Mouse (Mus musculus) hindbrain, embryonic 16.5 days (tissue): ENCODE measurements around the gene Ypel4. TPM values are rescaled to one million over a fixed set of nuclear protein-coding genes. Genes with fewer than 3 reads are reported as not detected.

ENCODE experiments used
- ATAC-seq: fragments of 200-750 bp; cut with Nextera tagmentation; 2 replicates; pipeline ENCODE4 v1.8.0; 2017; ENCODE audit warnings: moderate TSS enrichment, moderate library complexity
- H3K27ac ChIP-seq: fragments of 300-500 bp; sonication (generic); 2 replicates; pipeline ENCODE4 v1.5.1; 2014; ENCODE audit warnings: low read depth, mild to moderate bottlenecking, control low read depth, low read length, moderate library complexity
- H3K27me3 ChIP-seq: fragments of 300-500 bp; sonication (generic); replicated peaks from 2 replicates; pipeline ENCODE4 v1.6.1; 2014; ENCODE audit warnings: low read length; ENCODE audit not compliant: control insufficient read depth, insufficient read depth
- H3K36me3 ChIP-seq: fragments of 300-500 bp; sonication (generic); 2 replicates; pipeline ENCODE4 v1.6.1; 2014; ENCODE audit warnings: mild to moderate bottlenecking, low read length, moderate library complexity, mixed read lengths; ENCODE audit not compliant: control insufficient read depth, insufficient read depth
- H3K4me1 ChIP-seq: fragments of 300-500 bp; sonication (generic); 2 replicates; pipeline ENCODE4 v1.6.1; 2014; ENCODE audit warnings: low read depth, low read length; ENCODE audit not compliant: control insufficient read depth, insufficient read depth
- H3K4me2 ChIP-seq: fragments of 300-500 bp; sonication (generic); 2 replicates; pipeline ENCODE4 v1.6.1; 2014; ENCODE audit warnings: mild to moderate bottlenecking, low read length, control low read depth, moderate library complexity
- H3K4me3 ChIP-seq: fragments of 300-500 bp; sonication (generic); 2 replicates; pipeline ENCODE4 v1.5.1; 2014; ENCODE audit warnings: mild to moderate bottlenecking, low read length, control low read depth, moderate library complexity
- H3K9ac ChIP-seq: fragments of 300-500 bp; sonication (generic); 2 replicates; pipeline ENCODE4 v1.6.1; 2014; ENCODE audit warnings: low read depth, mild to moderate bottlenecking, control low read depth, low read length, moderate library complexity
- H3K9me3 ChIP-seq: fragments of 300-500 bp; sonication (generic); 2 replicates; pipeline ENCODE4 v1.6.1; 2014; ENCODE audit warnings: mild to moderate bottlenecking, low read length, moderate library complexity; ENCODE audit not compliant: control insufficient read depth
- WGBS: fragments of 180-500 bp; shearing (Covaris S2); extraction: QIAGEN DNeasy Blood & Tissue Kit; methylation state at CpG from one replicate; pipeline ENCODE4 v1.1.7; 2014; 5-methylcytosine and 5-hydroxymethylcytosine counted together
- polyA plus RNA-seq: library from polyadenylated mRNA; unstranded; fragments of >200 nt; fragmentation: Nextera tagmentation; extraction: Ambion mirVana; gene quantifications from 2 replicates; pipeline ENCODE4 v1.2.1, GENCODE M21; 2015

The Ypel4 gene
- 16.9 and 19.9 TPM in 2 replicates for polyA plus RNA-seq

DNA sequence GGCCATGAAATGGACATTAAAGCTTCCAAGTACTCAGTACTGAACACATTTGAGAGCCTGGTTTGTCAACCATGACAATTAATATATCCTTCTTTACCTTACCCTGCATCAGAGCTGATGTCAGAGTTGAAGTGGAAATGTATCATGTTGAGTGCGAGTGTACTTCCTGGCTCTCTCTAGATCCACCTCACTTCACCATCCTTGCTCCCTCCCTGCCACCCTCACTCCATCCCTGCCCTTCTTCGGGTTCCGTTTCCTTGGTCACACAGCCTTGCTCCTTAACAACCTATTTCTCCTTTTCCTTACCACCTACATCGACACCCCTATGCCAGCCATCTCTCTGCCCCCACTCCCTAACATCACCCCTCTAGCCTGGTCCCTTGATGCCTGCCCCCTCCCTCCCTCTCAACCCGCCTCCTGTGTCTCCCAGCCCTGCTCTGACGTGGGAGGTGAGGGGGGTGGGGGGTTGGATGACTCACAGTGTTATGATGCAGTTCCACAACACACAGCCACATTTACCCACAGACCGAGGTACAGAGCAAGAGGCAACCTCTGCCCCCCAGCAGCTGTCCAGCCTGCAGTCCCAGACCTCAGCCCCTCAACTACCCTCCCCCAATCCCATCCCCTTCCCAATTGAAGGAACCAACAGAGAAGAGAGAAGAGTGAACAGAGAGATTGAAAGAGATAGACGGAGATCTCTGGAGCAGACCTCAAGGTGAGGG lies at the start of gene Ypel4:
Gene Ypel4 (plus strand): TSS at position 480 of the 722 bp plus-strand sequence.
- peaks cover 43% of the 10 kb centered on the region for H3K4me1 ChIP-seq
- WGBS = 3% methylated on average over 8 of the region's 8 CpGs
- H3K27me3 ChIP-seq = no peaks in the 10 kb centered on the region
- H3K36me3 ChIP-seq = no peaks in the 10 kb centered on the region
- peak within 1 kb of the TSS; percentile 50 for H3K4me3 ChIP-seq
- H3K27ac ChIP-seq = peak within 1 kb of the TSS; percentile 80
- ATAC-seq = peak; percentile 77
- no peaks in the 10 kb centered on the region for H3K9me3 ChIP-seq
- H3K4me2 ChIP-seq = peak within 1 kb of the TSS; percentile 87
- H3K9ac ChIP-seq = peak within 1 kb of the TSS; percentile 66

DNA sequence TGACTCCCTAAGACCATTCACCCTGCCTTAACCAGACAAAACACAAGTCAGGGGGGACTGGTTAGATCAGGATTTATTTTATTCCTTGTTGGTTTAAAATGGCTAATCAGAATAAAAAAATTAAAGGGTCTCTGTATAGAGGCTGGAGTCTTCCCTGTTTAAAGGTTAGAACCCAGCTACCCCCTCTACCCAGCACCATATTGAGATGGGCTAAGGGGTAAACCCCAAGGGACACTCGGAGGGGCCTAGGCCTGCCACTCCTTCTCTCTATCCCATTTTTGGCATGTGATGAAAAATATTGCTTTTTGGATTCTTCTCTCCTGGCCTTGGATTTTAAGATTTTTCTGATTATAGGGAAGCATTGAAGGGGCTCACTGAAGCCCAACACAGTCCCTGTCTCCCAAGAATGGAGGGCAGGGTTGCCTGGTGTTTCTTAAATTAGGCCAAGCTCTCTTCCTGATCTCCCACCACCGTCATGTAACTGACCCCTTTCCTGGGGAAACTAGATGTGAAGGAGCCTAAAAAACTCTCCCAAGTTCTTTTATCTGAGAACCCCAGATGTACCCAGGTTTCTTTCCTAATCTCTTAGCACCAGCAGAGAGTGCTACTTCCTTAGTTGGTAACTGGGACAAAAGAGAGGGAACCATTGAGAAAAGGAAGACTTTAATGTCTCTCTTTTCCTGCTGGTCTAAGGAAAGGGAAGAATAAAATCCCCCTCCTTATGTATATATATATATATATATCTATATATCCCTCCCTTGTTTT lies 45.6 kb upstream of the Ypel4 start:
- Histone ChIP-seq H3K9me3 (no peaks in the 10 kb centered on the region), H3K27ac (no peak overlapping the region), H3K9ac (no peak overlapping the region), H3K4me1 (no peaks in the 10 kb centered on the region), H3K4me3 (no peak overlapping the region), H3K27me3 (no peaks in the 10 kb centered on the region), H3K4me2 (no peak overlapping the region), H3K36me3 (peaks cover 59% of the 10 kb centered on the region)
- no peak for ATAC-seq
- 93% methylated on average over 2 of the region's 2 CpGs for WGBS

DNA sequence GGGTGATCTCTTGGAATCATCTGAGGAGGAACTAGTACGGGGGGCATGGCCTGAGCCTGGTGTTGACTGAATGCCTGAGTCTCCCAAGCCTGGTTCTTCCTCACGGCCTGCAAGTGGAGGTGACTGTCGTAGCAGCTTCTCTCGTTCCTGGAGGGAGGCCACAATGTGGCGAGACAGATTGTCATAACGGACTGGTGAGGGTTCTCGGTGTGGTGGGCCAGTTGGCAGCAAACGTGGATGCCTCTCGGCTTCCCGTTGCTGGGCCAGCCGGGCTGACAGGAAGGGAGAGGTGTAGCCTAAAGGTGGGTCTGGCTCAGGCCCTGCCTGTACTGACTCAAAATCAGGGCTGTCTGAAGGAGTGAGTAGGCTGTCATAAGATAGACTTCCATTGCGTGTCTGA lies 43.8 kb upstream of the Ypel4 start:
- 0 out of 2 replicates have a peak, but pooled peaks have one; percentile 46 for ATAC-seq

DNA sequence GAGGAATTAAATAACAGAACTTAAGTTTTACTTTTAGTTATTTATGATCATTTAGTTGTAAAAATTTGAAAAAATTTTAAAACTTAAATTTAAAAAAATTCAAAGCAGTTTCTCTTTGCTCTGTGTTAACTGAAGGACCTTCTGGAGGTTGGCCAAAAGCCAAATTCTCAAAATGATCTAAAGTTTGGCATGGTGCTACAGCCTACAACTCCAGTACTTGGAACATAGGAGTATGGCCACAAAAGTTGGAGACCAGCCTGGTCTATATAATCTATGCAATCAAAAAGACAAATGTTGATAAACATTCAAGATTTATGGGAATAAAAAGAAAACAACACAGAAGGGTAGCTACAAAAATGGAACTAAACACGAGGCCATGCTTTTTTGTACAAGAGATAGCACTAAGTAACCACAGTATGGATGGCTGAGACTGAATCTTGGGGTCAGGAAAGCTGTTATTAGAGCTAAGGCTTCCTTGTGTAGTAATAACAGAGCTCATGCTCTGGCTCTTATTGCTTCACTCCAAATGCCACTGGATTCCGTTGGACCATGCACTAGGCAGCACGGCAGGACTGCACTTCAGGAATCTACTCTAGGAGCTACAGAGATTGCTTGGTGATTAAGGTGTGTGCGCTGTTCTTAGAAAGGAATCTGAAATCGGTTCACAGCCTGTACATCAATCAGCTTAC lies 38.7 kb upstream of the Ypel4 start:
- WGBS = 92% methylated on average over 5 of the region's 5 CpGs
- Histone ChIP-seq H3K4me2 (no peak overlapping the region), H3K4me1 (no peaks in the 10 kb centered on the region), H3K36me3 (peaks cover 37% of the 10 kb centered on the region), H3K4me3 (no peak overlapping the region), H3K27ac (no peak overlapping the region), H3K9ac (no peak overlapping the region), H3K9me3 (no peaks in the 10 kb centered on the region), H3K27me3 (no peaks in the 10 kb centered on the region)
- no peak for ATAC-seq

More for the DNA sequence above, 43.8 kb upstream of the Ypel4 start:
- Histone ChIP-seq H3K27me3 (no peaks in the 10 kb centered on the region), H3K27ac (no peak overlapping the region), H3K4me2 (no peak overlapping the region), H3K9ac (no peak overlapping the region), H3K9me3 (no peaks in the 10 kb centered on the region), H3K36me3 (peaks cover 66% of the 10 kb centered on the region), H3K4me1 (no peaks in the 10 kb centered on the region), H3K4me3 (no peak overlapping the region)
- WGBS = 91% methylated on average over 12 of the region's 12 CpGs

DNA sequence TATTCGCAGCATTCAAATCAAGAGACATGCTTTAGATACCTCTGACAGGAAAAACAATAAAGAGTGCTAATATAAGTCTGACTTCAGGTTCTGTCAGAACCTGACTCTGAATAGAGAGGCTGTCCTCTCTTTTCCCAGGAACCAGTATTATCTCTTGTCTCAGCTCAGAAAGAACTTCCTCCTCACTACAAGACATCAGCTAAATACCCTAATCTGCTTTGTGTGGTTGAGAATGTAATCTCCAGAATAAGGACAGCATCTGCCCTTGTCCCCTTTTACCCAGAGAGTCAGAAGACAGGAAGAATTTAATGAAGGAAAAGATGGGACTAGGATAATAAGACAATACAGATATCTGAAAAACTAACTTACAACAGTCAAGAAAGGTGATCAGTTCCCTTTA lies 30.4 kb upstream of the Ypel4 start:
- no peak overlapping the region for H3K9ac ChIP-seq
- WGBS = 93% methylated on average over 1 of the region's 1 CpGs
- H3K27me3 ChIP-seq = no peaks in the 10 kb centered on the region
- H3K4me3 ChIP-seq = no peak overlapping the region
- no peaks in the 10 kb centered on the region for H3K9me3 ChIP-seq
- H3K4me1 ChIP-seq = peaks cover 3% of the 10 kb centered on the region; the same call in 1 of the 2 replicates
- peaks cover 8% of the 10 kb centered on the region for H3K36me3 ChIP-seq
- ATAC-seq = no peak
- no peak overlapping the region for H3K27ac ChIP-seq
- no peak overlapping the region for H3K4me2 ChIP-seq

DNA sequence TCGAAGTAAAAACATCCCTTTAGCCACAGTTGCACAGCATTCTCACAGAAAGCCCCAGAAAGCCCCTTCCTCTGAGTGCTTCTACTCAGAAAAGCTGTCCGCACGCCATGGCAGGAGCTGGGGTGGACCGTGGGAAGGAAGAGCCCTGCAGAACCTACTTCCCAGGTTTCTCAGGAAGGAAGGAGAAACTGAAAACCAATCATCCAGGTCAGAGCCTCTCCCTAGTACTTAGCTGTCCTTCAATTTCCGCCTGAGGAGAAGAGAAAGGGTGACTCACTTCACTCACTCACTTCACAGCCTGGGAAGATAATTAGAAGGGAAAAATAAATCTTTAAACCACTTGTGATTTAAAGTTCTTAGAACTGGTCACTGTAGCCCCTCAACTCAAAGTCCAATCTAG lies 29.5 kb upstream of the Ypel4 start:
- H3K4me3 ChIP-seq = no peak overlapping the region
- no peak for ATAC-seq
- no peaks in the 10 kb centered on the region for H3K9me3 ChIP-seq
- 76% methylated on average over 5 of the region's 5 CpGs for WGBS
- H3K4me2 ChIP-seq = no peak overlapping the region
- H3K27ac ChIP-seq = no peak overlapping the region
- H3K9ac ChIP-seq = no peak overlapping the region
- peaks cover 8% of the 10 kb centered on the region for H3K36me3 ChIP-seq
- H3K27me3 ChIP-seq = no peaks in the 10 kb centered on the region
- H3K4me1 ChIP-seq = peaks cover 3% of the 10 kb centered on the region; the same call in 1 of the 2 replicates

DNA sequence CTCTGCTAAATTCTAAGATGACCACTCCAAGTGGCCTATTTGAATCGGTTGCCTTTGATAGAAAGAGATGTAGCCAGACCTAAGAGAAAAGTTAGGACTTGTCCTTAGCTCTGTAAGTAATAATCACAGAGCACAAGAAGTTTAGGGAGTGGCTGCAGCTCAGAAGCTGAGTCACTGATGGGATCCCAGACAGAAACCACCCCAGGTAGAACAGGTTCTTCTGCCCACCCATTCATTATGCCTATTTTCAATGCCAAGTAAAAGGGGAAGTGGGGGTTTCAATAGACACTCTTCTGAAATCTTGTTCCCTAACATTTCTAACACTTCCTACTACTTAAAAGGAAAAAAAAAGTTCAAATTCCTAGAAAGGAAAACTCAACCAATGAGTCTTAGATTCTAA lies 28.6 kb upstream of the Ypel4 start:
- 100% methylated on average over 1 of the region's 1 CpGs for WGBS
- ATAC-seq = no peak
- H3K4me2 ChIP-seq = no peak overlapping the region

DNA sequence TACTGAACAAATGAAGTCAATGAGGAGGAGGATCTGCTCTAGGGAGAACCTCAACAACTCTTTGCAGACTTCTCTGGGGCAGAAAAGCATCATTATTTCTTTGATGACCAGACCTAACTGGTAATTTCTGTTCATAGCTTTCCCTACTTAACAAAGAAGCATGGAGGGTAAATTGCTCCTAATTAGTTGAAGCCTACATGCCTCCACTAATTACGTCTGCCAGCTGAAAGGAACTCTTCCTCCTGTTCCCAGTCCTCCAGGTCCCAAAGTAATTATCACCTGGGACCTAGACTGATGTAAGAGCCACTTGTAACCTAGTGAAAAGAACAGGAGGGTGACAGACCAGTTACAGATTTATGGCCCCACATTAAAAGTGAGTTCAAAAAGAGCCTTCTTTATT lies 26.3 kb upstream of the Ypel4 start:
- H3K4me2 ChIP-seq = no peak overlapping the region
- no peaks in the 10 kb centered on the region for H3K9me3 ChIP-seq
- no peak overlapping the region for H3K9ac ChIP-seq
- H3K27me3 ChIP-seq = no peaks in the 10 kb centered on the region
- no peak overlapping the region for H3K4me3 ChIP-seq
- ATAC-seq = no peak
- WGBS = 63% methylated on average over 1 of the region's 1 CpGs
- peaks cover 16% of the 10 kb centered on the region for H3K36me3 ChIP-seq
- H3K27ac ChIP-seq = no peak overlapping the region
- peaks cover 3% of the 10 kb centered on the region for H3K4me1 ChIP-seq

More for the DNA sequence above, 28.6 kb upstream of the Ypel4 start:
- Histone ChIP-seq H3K36me3 (peaks cover 11% of the 10 kb centered on the region), H3K4me1 (peaks cover 3% of the 10 kb centered on the region; the same call in 1 of the 2 replicates), H3K4me3 (no peak overlapping the region), H3K9ac (no peak overlapping the region), H3K27me3 (no peaks in the 10 kb centered on the region), H3K27ac (no peak overlapping the region), H3K9me3 (no peaks in the 10 kb centered on the region)

DNA sequence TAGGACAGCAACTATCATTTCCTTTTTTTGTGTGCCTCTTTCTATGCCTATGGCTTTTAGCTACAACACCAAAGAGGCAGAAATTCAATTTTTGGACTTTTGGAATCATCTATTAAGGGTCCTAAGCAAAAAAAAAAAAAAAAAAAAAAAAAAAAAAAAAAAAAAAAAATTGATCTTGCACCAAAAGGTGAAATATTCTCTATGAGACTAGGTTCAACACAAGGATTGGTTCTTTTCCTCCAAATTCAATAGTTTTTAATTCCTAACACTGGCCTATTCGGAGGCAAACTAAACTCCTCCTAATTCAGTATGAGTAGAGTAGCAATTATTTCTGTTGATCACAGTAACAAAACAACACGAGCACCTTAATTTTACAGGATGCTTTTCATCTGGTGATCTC lies 22.0 kb upstream of the Ypel4 start:
- Histone ChIP-seq H3K4me3 (no peak overlapping the region), H3K27ac (no peak overlapping the region), H3K4me1 (peaks cover 16% of the 10 kb centered on the region), H3K4me2 (no peak overlapping the region), H3K27me3 (no peaks in the 10 kb centered on the region), H3K36me3 (peaks cover 16% of the 10 kb centered on the region), H3K9ac (no peak overlapping the region), H3K9me3 (no peaks in the 10 kb centered on the region)
- WGBS = 91% methylated on average over 2 of the region's 2 CpGs
- ATAC-seq = no peak
